Mouse (Mus musculus) myocyte (in vitro differentiated cells): ENCODE results near the gene E2f4.

Experiments
- CEBPB ChIP-seq: IDR thresholded peaks from 2 replicates; pipeline ENCODE4 v1.6.1; 2011; ENCODE audit warnings: mild to moderate bottlenecking, moderate library complexity; ENCODE audit not compliant: poor library complexity, insufficient read depth, severe bottlenecking
- E2F4 ChIP-seq: IDR thresholded peaks from one replicate; pipeline ENCODE4 v1.6.1; 2011; ENCODE audit warnings: mild to moderate bottlenecking, control low read depth, moderate library complexity; ENCODE audit not compliant: insufficient read depth
- MAX ChIP-seq: IDR thresholded peaks from one replicate; pipeline ENCODE4 v1.6.1; 2011; ENCODE audit warnings: low read depth, mild to moderate bottlenecking, control low read depth
- MYOD1 ChIP-seq, 3 experiments: IDR thresholded peaks; one replicate each; pipeline ENCODE4 v1.6.1; 2011; ENCODE audit warnings: control low read depth in 2 of 3, low read depth in 2 of 3, mild to moderate bottlenecking in 2 of 3, moderate library complexity in 1 of 3; ENCODE audit not compliant: insufficient read length in 2 of 3, control insufficient read depth in 1 of 3
- MYOG ChIP-seq, 3 experiments: IDR thresholded peaks; one replicate each; pipeline ENCODE4 v1.6.1; 2011; ENCODE audit warnings: control low read depth in 2 of 3, low read depth in 2 of 3, mild to moderate bottlenecking in 2 of 3; ENCODE audit not compliant: insufficient read length in 2 of 3, control insufficient read depth in 1 of 3, insufficient read depth in 1 of 3
- POLR2A ChIP-seq: IDR thresholded peaks from one replicate; pipeline ENCODE4 v1.6.1; 2011; ENCODE audit warnings: low read depth, mild to moderate bottlenecking, control low read depth, moderate library complexity; ENCODE audit not compliant: insufficient read length
- POLR2AphosphoS2 ChIP-seq: IDR thresholded peaks from one replicate; pipeline ENCODE4 v1.6.1; 2011; ENCODE audit warnings: low read depth, control low read depth; ENCODE audit not compliant: insufficient read length
- TCF12 ChIP-seq: IDR thresholded peaks from one replicate; pipeline ENCODE4 v1.6.1; 2011; ENCODE audit warnings: mild to moderate bottlenecking, control low read depth; ENCODE audit not compliant: poor library complexity, insufficient read depth, severe bottlenecking
- TCF3 ChIP-seq: IDR thresholded peaks from one replicate; pipeline ENCODE4 v1.6.1; 2011; ENCODE audit warnings: low read depth, control low read depth; ENCODE audit not compliant: insufficient read length
- USF1 ChIP-seq: IDR thresholded peaks from one replicate; pipeline ENCODE4 v1.6.1; 2011; ENCODE audit warnings: low read depth, mild to moderate bottlenecking, control low read depth, moderate library complexity

GRCm38 (mm10) chr8:105251954-105252353, 45.5 kb upstream of the E2f4 start:
- TF ChIP-seq POLR2A (no peak), POLR2AphosphoS2 (no peak), USF1 (no peak), MAX (no peak), E2F4 (no peak), MYOG (IDR thresholded peaks at IDR 0.05; ENCODE audit: control insufficient read depth in 1 of 3, insufficient read depth in 1 of 3, insufficient read length in 2 of 3, low read depth in 2 of 3) (no peak), TCF12 (no peak), TCF3 (no peak), MYOD1 (IDR thresholded peaks at IDR 0.05; ENCODE audit: control insufficient read depth in 1 of 3, insufficient read length in 2 of 3, low read depth in 2 of 3) (no peak), CEBPB (no peak)
